Comparison of ENCODE assay signal across 10 mouse cellular contexts in genomic region chr9:60920673-60921062, GRCm38 (mm10).
DNase-seq lines count a peak whose midpoint lies in the region; ATAC-seq and TF ChIP-seq lines count a peak whose summit lies in the region.
"Had no signal": no experiment of that assay in that cellular context is flagged by ENCODE, and none has a peak within 500 bp of the region (broad histone marks: within the 10 kb centered on the region; RNA-seq: fewer than 3 reads in every experiment).

No protein-coding gene starts in this region.

- TF ChIP-seq CTCF in MEL (IDR thresholded peaks at IDR 0.05 in 2 of 3, conservative IDR thresholded peaks at IDR 0.05 in 1 of 3; ENCODE audit: control insufficient read depth in 1 of 3, insufficient read depth in 1 of 3, low read depth in 2 of 3, low read length in 3 of 3, poor library complexity in 1 of 3, severe bottlenecking in 1 of 3) = no peak

- no peak for TF ChIP-seq RAD21 in MEL (IDR thresholded peaks at IDR 0.05; ENCODE audit: low read depth, low read length)

- H3K9me3 ChIP-seq in heart, embryonic 16.5 days (replicated peaks; ENCODE audit: control insufficient read depth, low read length) = no peaks in the 10 kb centered on the region
- H3K9me3 ChIP-seq in MEL (replicated peaks; ENCODE audit: insufficient read depth, low read length) = no peaks in the 10 kb centered on the region
- no peaks in the 10 kb centered on the region for H3K9me3 ChIP-seq in embryonic facial prominence, embryonic 12.5 days
- H3K9me3 ChIP-seq in limb, embryonic 13.5 days = no peaks in the 10 kb centered on the region
- no peaks in the 10 kb centered on the region for H3K9me3 ChIP-seq in hindbrain, embryonic 10.5 days

- peaks cover 5% of the 10 kb centered on the region for H3K4me1 ChIP-seq in heart, embryonic 16.5 days (ENCODE audit: control insufficient read depth, insufficient read depth, low read length)
- H3K4me1 ChIP-seq in MEL (ENCODE audit: control insufficient read depth in 1 of 2, insufficient read depth in 2 of 2, low read length in 2 of 2) = peaks cover 0 to 5% of the 10 kb centered on the region in 2 experiments; a peak in 3 of 4 replicates
- peaks cover 18% of the 10 kb centered on the region for H3K4me1 ChIP-seq in embryonic facial prominence, embryonic 12.5 days
- peaks cover 36% of the 10 kb centered on the region for H3K4me1 ChIP-seq in limb, embryonic 13.5 days
- H3K4me1 ChIP-seq in hindbrain, embryonic 10.5 days (replicated peaks) = peaks cover 8% of the 10 kb centered on the region

- H3K36me3 ChIP-seq in heart, embryonic 16.5 days (ENCODE audit: control insufficient read depth, insufficient read depth) = no peaks in the 10 kb centered on the region
- H3K36me3 ChIP-seq in MEL (ENCODE audit: control insufficient read depth in 1 of 2, insufficient read depth in 2 of 2, low read length in 2 of 2) = peaks cover 0 to 3% of the 10 kb centered on the region in 2 experiments; a peak in 1 of 4 replicates
- H3K36me3 ChIP-seq in embryonic facial prominence, embryonic 12.5 days = no peaks in the 10 kb centered on the region
- H3K36me3 ChIP-seq in limb, embryonic 13.5 days = no peaks in the 10 kb centered on the region
- H3K36me3 ChIP-seq in hindbrain, embryonic 10.5 days = no peaks in the 10 kb centered on the region

- H3K27ac ChIP-seq in heart, embryonic 16.5 days (ENCODE audit: low read length) = no peak overlapping the region; the same call in 1 of the 2 replicates
- H3K27ac ChIP-seq in MEL (ENCODE audit: control insufficient read depth, low read depth, low read length) = peak overlapping the region; percentile 63
- H3K27ac ChIP-seq in embryonic facial prominence, embryonic 12.5 days = peak overlapping the region; percentile 75; the same call in 1 of the 2 replicates
- H3K27ac ChIP-seq in limb, embryonic 13.5 days = 0 out of 2 replicates have a peak overlapping the region, but pooled peaks have one; percentile 23
- H3K27ac ChIP-seq in hindbrain, embryonic 10.5 days = no peak overlapping the region
- H3K27ac ChIP-seq: hindbrain, postnatal 0 days had no signal

- no peak for TF ChIP-seq POLR2A in MEL (IDR thresholded peaks at IDR 0.05; ENCODE audit: control insufficient read depth in 1 of 2, insufficient read depth in 1 of 2, low read depth in 1 of 2, low read length in 2 of 2, poor library complexity in 1 of 2)

- TF ChIP-seq EP300 in MEL (IDR thresholded peaks at IDR 0.05; ENCODE audit: low read depth in 1 of 2, low read length in 2 of 2) = peak in 1 of 2 experiments; percentile 69; a peak in 2 of 4 replicates

- H3K4me3 ChIP-seq in heart, embryonic 16.5 days (ENCODE audit: low read length) = no peak overlapping the region
- H3K4me3 ChIP-seq in MEL (ENCODE audit: control insufficient read depth in 1 of 2, insufficient read depth in 1 of 2, low read depth in 2 of 2, low read length in 2 of 2) = no peak overlapping the region; a peak in 1 of 4 replicates
- H3K4me3 ChIP-seq in embryonic facial prominence, embryonic 12.5 days = no peak overlapping the region
- no peak overlapping the region for H3K4me3 ChIP-seq in limb, embryonic 13.5 days
- no peak overlapping the region for H3K4me3 ChIP-seq in hindbrain, embryonic 10.5 days

- 40% methylated on average over 10 of the region's 10 CpGs for WGBS in heart, embryonic 16.5 days
- 55% methylated on average over 10 of the region's 10 CpGs for WGBS in embryonic facial prominence, embryonic 12.5 days
- 37% methylated on average over 10 of the region's 10 CpGs for WGBS in limb, embryonic 13.5 days
- 80% methylated on average over 10 of the region's 10 CpGs for WGBS in hindbrain, embryonic 10.5 days

- no peaks in the 10 kb centered on the region for H3K79me2 ChIP-seq in MEL (ENCODE audit: control insufficient read depth, insufficient read depth, low read length, poor library complexity)

- H3K4me2 ChIP-seq in heart, embryonic 16.5 days (ENCODE audit: low read depth, low read length) = no peak overlapping the region
- no peak overlapping the region for H3K4me2 ChIP-seq in embryonic facial prominence, embryonic 12.5 days (replicated peaks)
- no peak overlapping the region for H3K4me2 ChIP-seq in limb, embryonic 13.5 days (replicated peaks)

- no peaks in the 10 kb centered on the region; the same call in 1 of the 2 replicates for H3K27me3 ChIP-seq in heart, embryonic 16.5 days (ENCODE audit: control insufficient read depth, insufficient read depth, low read length)
- H3K27me3 ChIP-seq in MEL (ENCODE audit: control insufficient read depth in 1 of 2, insufficient read depth in 2 of 2, low read length in 2 of 2) = no peaks in the 10 kb centered on the region; a peak in 2 of 4 replicates
- H3K27me3 ChIP-seq in embryonic facial prominence, embryonic 12.5 days = no peaks in the 10 kb centered on the region
- H3K27me3 ChIP-seq in limb, embryonic 13.5 days = peaks cover 5% of the 10 kb centered on the region; the same call in 1 of the 2 replicates
- 0 out of 2 replicates have a peak, but pooled peaks cover 3% of the 10 kb centered on the region for H3K27me3 ChIP-seq in hindbrain, embryonic 10.5 days (ENCODE audit: insufficient read depth, poor library complexity, severe bottlenecking)

- DNase-seq in heart, postnatal 4 days = no peak
- peak; percentile 41 for DNase-seq in MEL (ENCODE audit: low read depth, low spot score)
- no peak for DNase-seq in hindbrain, embryonic 10.5 days (ENCODE audit: low spot score)
- DNase-seq in cerebellum, adult 11-12 months = no peak
- no peak for DNase-seq in layer of hippocampus, postnatal 10 days (ENCODE audit: low spot score in 2 of 2)
- DNase-seq: thymus, adult 18-20 months had no signal

- no peak for ATAC-seq in heart, embryonic 16.5 days (replicated peaks; ENCODE audit: extremely low read depth, insufficient read depth, low FRiP score)
- no peak for ATAC-seq in embryonic facial prominence, embryonic 12.5 days (ENCODE audit: insufficient number of reproducible peaks, insufficient read depth, low FRiP score, low TSS enrichment)
- no peak for ATAC-seq in limb, embryonic 13.5 days (ENCODE audit: low FRiP score, low read depth)
- ATAC-seq: hindbrain, postnatal 0 days had no signal

- H3K9ac ChIP-seq in heart, embryonic 16.5 days (ENCODE audit: low read length) = 0 out of 2 replicates have a peak overlapping the region, but pooled peaks have one; percentile 6
- H3K9ac ChIP-seq in MEL (ENCODE audit: control insufficient read depth, low read depth, low read length, poor library complexity, severe bottlenecking) = peak overlapping the region; percentile 18
- no peak overlapping the region for H3K9ac ChIP-seq in embryonic facial prominence, embryonic 12.5 days
- no peak overlapping the region for H3K9ac ChIP-seq in limb, embryonic 13.5 days

TF ChIP-seq in MEL, 35 proteins besides CTCF, POLR2A, EP300 and RAD21:
- TF ChIP-seq MAZ (IDR thresholded peaks at IDR 0.05; ENCODE audit: low read depth, low read length) = no peak
- peak; percentile 13; the same call in 1 of the 2 replicates for TF ChIP-seq GATA1 (IDR thresholded peaks at IDR 0.05; ENCODE audit: low read depth, low read length)

Comparison
In these comparisons a context has a peak if more than half of its experiments do, and no peak if none do; other contexts are left out.
1. H3K27ac ChIP-seq: peak in MEL (single experiment), embryonic facial prominence, embryonic 12.5 days (single experiment) and limb, embryonic 13.5 days (single experiment); none in heart, embryonic 16.5 days (single experiment) and hindbrain, embryonic 10.5 days (single experiment).
2. H3K9ac ChIP-seq: peak in heart, embryonic 16.5 days (single experiment) and MEL (single experiment); none in embryonic facial prominence, embryonic 12.5 days (single experiment) and limb, embryonic 13.5 days (single experiment).